Mouse (Mus musculus) Muller cell, postnatal 12 days (primary cell): ENCODE measurements around the gene Lrrk1.

ENCODE experiments used
- DNase-seq: peaks from one replicate; pipeline ENCODE4 v3.0.0-alpha.2; 2015; ENCODE audit errors: inconsistent ontology term

Lrrk1 gene

DNA sequence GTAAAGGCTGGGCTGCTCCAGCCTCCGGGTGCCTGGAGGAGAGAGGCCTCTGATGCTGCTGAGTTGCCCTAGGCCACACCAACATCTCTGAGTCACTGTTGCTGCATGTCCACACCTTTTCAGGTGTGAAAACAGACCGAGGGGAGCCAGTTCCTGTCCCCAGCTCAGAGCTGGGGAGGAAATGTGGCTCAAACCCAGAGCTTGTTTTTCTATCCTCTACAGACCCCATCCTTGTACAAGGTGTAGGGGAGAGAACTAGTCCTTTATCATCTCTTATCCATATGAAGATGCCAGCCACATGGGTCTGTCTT is 159.6 kb downstream of the Lrrk1 start:
- DNase-seq: no peak

DNA sequence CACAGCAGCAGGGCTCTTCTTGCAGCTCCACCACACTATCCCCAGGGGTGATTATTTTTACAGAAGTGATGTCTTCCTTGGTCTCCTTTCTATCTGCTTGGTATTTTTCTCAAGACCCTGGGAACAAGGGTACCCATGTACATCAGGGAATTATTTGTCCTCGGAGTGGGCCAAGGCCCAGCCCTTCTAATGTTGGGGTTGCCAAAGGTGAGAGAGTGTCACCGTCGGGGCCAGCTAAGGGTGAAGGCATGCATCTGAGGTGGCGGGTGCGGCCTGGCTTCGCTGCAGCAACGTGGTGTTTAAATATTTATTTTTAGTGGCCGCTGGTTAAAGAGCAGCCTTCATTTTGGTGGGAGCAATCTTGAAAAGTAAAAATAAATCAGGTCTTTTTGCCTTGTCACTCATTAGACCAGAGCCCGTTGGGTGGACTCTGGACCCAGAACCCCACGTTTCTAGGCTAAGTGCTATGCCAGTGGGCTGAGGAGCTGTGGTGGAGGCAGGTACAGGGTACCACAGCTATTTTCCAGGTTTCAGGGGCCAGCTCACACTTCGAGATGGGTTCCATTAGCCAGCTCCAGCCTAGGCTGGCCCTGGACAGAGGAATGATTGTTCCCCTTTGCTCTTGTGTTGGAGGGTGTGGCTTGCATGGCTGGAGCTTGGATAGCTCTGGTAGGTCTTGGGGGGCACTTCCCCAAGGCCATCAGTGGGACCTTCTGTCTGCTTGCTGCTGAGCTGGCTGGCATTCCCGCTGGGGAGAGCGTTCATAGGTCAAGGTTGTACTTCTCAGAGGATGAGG is 160.1 kb downstream of the Lrrk1 start:
- no peak for DNase-seq

DNA sequence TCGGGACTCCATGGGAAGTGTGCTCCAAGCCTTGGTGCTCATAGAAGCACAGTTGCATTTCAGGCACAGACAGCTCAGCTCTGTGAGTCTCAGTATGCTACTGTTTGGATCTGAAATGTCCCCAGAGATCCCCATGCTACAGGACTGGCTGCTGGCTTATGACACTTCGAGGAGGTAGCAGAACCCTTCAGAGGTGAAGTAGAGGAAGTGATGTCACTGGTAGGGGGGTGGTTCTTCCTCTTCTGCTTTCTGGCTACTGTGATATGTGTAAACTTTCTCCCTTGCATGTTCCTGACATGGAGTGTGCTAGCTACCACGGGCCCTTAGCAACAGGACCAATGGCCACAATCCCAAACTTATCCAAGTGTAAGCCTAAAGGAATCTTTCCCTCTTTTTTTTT is 162.3 kb downstream of the Lrrk1 start:
- no peak for DNase-seq

DNA sequence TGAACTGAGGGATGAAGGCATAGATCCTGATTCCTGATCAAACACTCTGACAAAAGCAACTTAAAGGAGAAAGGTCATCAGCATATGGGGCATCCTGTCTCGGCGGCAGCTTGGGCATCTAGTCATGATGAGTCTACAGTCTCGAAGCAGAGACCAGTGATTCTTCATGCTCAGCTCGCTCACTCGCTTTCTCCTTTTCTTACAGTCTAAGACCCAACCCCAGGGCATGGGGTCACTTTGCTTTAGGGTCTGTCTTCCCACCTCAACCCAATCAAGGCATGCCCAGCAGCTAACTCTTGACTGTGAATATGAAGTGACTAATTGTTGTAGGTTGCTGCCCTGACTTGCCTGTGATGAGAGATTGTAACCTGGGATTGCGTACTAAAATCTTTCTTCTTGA is 163.6 kb downstream of the Lrrk1 start:
- DNase-seq: no peak

DNA sequence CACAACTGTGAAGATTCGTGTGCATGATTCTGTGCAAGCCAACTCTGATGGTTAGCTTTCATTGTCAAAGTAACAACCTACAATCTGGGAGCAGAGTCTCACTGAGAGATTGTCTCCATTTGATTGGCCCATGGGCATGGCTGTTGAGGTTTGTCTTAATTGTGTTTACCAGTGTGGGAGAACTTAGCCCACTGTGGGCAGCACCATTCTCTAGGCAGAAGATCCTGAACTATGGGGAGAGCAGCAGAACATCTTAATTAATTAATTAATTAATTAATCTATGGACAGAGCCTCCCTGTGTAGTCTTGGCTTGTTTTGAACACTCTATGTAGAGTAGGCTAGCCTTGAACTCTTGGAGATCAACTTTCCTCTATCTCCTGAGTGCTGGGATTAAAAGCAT is 164.4 kb downstream of the Lrrk1 start:
- no peak for DNase-seq

DNA sequence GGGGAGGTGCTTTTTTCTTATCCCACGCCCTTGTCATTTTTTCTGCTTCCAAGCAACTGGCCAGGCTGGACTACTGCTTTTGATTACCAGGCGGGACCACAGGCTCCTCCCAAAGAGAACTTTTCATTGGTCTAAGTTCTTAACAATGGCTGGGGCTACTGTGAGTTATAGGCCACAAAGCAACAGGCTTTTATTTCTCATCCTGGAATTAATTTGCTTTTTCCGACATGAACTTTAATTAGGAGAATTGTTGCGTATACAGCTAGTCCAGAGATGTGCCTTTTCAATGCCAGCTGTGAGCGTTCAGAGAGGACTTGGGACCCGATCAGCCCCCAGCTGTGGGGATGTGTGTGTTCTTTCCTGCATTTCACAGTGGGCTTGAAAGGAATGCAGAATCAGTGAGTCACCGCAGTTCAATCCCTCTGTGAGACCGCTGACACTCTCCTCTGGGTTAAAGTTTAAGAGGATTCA is 165.5 kb downstream of the Lrrk1 start:
- DNase-seq: peak; percentile 84

DNA sequence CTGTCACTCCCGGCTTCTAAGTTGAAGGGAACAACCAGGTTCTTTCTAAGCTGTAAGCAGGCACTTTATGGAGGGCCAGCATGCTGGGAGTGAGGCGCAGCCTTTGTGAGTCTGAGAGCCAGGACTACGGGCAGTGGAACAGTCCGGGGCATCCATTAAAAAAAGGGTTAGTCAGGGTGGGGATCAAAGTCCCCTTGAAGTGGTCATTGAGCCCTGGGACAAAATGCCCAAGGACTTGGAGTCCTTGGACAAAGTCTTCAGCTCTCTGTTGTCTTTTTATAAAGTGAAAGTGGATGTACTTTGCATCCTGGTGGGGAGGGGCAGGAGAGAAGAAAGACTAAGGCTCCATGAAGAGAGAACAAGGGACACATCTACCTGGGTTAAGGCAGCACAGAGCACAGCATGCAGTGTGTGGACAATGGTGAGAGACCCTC is 168.3 kb downstream of the Lrrk1 start:
- DNase-seq: no peak

DNA sequence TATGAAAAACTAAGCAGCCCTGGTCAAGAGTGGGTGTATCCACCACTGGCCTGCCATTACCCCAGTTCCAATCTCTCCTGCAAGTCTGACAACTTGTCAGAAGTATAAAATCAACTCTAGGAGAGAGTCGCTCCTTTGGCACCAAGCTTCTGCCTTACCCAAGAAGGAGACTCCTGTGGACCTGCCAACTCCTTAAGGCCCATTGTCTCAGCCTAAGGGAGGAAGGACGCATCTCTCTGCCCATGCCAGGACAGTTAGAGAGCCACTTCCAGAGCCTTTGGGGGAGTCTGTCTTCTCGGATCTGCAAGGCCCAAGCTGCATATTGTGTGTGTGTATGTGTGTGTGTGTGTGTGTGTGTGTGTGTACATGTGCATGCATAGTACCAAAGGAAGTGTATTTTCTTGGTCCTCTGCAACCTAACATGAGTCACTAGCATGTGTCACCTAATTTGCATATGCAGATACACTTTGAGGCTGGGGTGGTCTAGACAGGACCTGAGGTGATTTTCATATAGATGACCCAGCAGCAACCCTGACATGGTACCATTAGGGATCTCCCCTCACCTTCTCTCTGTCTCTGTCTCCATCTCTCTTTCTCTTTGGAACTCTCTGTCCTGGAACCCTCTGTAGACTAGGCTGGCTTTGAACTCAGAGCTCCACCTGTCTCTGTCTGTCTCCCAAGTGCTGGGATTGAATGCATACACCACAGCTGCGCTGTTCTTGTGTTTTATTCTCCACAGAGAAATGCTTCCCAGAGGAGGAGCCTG is 168.9 kb downstream of the Lrrk1 start:
- DNase-seq: no peak

DNA sequence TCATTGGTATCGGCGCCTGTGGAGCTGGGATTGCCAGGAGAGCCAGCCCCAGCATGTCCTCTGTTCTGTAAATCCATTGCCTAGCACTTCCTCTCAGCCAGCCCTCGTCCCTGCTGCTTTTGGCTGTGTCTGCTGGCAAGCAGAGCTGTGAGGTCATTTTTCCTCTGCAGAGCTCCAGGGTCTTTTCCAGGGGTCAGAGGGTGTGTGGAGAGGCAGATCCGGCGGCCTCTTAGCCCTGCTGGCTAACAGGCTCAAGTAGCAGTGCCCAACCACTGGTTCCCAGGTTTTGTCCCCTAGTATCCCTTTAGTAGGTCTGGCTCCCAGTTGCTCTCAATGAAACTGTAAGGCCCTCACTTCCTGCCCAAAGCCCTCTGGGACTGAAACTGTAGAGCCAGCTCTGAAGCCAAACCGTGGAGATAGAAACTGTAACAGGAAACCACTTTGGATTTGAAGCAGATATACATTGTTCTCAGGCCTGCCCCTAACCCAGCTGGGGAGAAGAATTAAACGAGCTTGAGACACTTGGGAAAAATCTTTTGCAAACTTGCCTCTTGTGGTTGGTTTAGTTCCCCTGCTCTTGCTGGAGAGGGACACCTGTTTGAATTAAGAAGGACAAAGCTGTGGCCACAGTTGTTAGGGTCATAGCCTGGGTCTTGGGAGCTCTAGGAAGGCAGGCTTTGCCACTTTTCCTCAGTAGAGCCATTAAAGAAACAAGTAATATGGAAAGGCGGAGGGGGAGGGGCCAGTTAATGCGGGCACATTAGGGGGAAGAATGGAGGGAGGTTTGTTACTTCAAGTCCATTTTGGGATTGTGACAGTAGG is 169.7 kb downstream of the Lrrk1 start:
- peak; percentile 63 for DNase-seq

DNA sequence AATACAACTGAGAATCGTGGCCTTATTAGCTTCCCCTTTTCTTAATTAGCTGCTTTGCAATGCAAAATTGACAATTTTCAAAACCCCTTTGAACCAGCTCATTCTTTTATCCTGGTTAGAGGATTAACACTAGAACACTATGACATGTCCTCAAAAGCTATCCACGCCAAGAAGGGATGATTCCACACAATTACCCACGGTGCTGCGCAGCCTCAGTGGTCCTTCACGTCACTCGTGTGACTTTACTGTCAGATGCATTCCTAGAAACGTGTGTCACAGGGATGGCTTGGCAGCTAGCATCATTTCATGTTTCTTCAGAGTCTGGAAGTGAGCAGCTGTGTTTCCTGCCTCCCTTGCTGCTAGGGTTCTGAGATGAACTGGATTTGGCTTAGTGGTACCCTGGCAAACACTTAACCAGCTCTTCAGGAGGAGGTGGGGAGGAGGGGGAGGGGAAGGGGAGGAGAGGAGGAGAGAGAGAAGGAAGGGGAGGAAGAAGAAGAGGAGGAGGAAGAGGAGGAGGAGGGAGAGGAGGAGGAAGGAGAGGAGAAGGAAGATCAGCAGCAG is 170.5 kb downstream of the Lrrk1 start:
- DNase-seq: peak; percentile 45

DNA sequence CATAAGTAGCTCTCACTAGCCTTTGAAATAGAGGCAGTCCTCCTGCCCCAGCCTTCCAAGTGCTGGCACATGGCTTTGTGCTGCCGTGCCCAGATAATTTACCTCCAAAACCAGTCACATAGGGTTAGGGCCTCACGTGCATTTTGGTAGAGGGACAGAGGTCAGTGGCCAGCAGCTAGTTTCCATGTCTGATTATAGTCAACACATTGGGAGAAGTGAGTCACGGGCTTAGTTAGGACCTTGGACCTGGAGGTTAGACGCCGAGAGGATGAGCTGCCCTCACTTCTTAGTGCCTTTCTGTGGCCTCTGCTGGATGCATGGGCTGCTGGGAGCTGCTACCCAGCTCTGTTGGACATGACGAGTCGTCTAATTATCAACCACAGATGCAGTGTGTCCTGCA is 171.1 kb downstream of the Lrrk1 start:
- no peak for DNase-seq

DNA sequence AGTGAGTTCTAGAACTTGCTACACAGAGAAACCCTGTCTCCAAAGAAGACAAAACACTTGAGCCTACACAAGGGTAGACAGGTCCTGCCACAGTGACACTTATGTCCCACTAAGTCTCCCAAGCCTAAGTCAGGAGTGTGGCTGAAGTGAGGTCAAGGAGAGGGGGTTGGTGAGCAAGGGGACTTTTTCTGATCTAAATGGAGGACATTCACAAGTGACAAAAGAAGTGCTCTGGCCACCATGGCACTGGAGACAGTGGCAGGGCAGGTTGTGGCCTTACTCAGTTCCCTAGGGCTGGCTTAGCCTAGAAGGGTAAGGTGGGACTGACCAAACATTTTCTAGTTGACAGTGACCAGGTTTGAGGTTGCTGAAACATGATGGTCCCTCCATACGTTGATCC is 172.2 kb downstream of the Lrrk1 start:
- DNase-seq: no peak

DNA sequence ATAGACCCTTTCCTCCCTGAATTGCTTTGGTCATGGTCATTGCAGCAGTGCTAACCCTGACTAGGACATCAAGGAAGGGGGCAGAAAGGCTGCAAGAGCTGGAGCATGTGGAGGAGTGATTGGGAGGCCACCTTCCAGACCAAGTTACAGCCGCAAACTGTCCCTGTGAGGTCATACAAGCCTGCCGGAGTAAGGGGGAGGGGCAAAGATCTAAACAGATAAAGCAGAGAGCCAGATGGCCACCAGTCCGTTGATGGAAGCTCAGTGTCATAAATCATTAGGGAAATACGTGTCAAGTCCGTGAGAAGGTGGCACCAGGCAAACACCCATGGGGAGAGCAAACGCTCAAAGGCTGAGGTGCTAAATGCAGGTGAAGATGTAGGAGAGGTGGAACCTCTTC is 173.7 kb downstream of the Lrrk1 start:
- DNase-seq: no peak

DNA sequence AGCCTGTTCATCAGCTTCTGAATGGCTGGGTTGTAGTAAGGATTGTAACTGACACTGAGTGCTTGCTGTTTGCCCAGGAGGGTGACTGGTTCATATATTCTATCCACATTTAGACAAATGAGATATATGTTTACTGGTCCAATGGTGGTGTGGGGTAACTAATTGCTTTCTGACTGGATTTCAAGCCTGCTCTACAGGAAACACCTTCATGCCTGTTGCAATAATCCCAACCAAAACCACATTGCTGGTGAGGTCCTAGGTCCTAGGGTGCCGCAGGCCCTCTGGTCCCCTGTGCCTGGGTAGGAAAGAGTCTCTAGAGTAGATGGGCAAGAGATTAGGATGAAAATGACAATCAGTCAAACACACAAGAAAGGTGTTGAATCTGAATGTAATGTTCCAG is 175.3 kb downstream of the Lrrk1 start:
- no peak for DNase-seq

DNA sequence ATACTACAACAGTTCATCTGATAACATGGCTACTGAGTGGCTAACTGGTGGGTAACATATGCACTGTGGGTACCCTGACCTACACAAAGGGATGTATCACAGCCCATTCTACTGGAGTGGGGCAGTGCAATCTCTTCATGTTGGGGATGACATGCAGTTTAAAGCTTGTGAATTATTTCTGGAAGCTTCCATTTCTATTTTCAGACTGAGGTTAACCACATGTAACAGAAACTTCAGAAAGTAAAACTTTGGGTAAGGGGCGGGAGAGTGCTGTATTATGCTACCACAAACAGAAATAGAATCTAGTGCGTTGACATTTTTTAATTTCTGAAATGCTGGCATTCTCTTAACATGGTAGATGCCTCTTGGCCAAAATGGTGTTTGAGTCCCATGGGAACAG is 178.2 kb downstream of the Lrrk1 start:
- DNase-seq: no peak

DNA sequence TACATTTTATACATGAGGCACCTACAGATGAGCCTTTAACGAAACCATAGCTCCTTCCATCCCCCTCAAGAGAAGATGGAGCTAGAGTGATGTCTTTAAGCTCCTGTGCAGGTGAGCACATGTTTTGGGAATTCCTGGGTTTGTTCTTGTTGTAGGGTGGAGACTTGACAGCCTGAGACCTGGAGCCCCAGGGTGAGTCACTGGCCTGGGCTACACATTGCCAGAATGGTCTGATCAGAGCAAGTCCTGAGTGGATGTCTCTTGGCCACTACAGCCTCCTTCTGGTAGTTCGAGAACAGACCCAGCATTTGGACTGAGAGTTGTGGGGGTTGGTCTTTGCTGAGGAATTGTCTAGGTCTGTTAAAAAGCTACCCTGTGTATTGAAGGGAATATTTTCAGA is 186.5 kb downstream of the Lrrk1 start:
- DNase-seq: no peak

DNA sequence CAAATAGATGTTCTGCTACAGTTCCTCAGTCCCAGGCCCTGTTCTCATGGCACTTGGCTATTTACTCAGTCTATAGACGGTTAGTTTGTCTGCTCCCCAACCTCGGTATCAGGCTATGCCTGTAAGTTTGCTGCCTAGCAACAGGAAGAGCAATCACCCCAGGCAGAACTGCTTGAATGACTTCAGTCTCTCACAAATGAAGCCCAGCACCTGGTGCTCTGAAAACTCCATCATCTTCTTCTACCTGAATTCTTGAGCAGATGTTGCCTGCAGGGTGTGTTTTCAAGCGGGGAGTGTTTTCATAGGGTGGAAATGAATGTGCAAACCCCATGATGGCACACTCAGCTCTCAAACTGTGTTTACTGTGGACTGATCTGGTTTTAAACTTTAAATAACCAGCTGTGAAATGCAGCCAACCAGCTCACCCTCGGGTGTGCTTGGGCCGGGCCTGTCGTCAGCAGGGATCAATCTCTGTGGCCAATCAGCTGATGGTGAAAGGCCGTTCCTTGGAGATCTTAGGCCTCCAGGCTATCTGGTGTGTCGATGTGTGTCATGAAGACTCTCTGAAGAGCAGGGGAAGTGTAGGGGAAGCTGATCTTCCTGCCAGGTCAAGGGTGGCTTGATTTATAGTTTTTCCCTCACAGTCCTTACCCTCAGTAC is 187.2 kb downstream of the Lrrk1 start:
- no peak for DNase-seq

DNA sequence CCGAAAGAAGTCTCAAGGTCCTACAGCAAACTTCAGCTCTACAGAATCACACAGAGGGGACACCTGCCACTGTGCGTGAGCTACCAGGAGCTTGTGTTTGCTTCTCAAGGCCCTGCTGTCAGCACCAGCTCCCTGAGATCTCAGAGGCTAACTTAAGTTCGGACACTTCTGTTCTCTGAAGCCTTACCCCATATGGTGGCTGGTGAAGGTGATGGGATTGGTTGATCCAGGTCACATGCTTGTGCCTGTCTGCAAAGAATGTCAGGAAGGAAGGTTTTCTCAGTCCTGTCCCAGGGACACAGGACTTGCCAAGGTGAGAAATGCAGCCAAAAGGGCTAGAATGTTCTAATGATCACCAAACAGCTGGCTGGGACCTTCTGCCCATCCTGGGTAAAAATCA is 187.8 kb downstream of the Lrrk1 start:
- no peak for DNase-seq

DNA sequence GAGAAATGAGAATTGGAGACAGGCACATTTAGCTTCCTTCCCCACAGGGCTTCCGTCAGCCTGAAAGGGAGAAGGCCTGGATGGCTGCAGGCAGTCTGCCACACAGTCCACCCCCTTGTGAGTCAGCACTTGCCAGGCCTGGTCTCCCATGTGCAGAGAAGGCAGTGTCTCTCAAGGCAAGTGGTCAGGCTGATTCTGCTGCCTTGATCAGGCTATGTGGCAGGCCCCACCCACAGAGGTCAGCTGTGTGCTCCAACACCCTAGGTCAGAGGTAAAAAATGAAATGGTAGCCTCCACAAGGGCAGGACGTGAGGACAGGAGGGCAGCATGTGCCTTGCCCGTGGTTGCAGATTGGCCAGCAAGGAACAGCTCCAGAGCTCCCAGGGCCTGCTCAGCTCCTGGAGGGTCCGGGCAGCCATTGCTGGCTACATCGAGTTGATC is 188.7 kb downstream of the Lrrk1 start:
- peak; percentile 69 for DNase-seq

DNA sequence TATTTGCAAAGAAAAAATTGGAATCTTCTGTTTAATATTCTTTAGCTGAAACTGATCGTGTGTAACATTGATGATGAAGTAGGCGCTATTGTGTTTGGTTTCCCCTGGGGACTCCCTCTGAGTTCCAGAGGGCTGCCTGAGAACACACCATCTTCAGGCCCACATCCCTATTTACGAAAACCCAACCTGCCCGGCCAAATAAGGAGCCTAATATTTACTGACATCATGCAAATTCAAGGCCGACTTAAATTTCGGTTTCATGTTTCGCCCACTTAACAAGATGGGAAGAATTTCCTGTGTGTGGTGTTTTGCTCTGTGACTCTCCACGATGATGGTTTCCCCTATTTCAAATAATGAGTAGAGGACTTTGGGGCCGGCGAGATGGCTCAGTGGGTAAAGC is 189.7 kb downstream of the Lrrk1 start:
- DNase-seq: no peak

DNA sequence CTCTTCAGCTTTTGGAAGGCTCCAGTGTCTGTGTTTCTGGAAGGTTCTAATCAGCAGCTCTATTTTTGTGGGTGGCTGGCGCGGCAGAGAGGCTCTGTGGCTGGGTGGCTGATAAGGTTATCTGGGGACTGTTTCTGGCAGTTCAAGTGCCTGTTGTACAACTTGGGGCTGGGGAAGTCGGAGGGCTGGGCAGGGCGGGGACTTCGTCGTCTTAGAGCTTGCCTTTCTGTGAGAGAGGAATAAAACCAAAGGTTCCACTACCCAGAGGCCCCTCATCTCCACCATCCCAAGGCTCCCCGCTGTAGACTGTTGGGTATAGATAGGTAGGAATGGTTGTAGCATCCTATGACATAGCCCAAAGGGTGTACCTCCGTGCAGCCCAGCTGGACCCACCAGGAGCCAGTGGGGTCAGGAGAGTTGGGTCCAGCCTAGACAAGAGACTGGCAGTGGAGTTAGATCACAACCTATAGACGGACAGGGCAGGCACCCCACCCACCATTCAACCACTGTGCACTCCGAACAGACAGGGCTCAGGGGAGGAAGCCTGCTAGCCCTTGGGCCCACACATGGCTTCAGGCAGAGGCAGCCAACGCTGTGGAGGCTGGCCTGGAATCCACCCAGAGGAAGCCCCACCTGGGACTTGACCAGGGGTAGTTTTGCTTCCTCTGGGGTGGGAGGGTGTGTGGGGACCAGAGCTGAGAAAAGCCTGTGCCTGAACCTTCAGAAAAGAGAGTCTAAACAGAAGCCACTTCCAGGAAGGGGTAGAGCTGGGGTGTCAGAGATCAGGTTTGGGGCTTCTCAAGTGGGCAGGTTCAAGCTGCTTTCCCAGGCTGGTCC is 191.3 kb downstream of the Lrrk1 start:
- DNase-seq: no peak
